Comparison of ENCODE assay signal across 20 mouse cellular contexts in genomic region chr7:81834847-81835246, GRCm38 (mm10). TPM values are rescaled to one million over a fixed set of nuclear protein-coding genes. Genes with fewer than 3 reads are reported as not detected.
DNase-seq lines count a peak whose midpoint lies in the region; ATAC-seq and TF ChIP-seq lines count a peak whose summit lies in the region.
"Had no signal": no experiment of that assay in that cellular context is flagged by ENCODE, and none has a peak within 500 bp of the region (broad histone marks: within the 10 kb centered on the region; RNA-seq: fewer than 3 reads in every experiment).

No protein-coding gene starts in this region.

- no peak overlapping the region for H3K27ac ChIP-seq in layer of hippocampus, adult 2 months
- H3K27ac ChIP-seq in CH12.LX (ENCODE audit: insufficient read depth, low read depth) = no peak overlapping the region
- H3K27ac ChIP-seq in hindbrain, postnatal 0 days = no peak overlapping the region
- H3K27ac ChIP-seq: liver, embryonic 15.5 days had no signal

- peak; percentile 49 for TF ChIP-seq CTCF in layer of hippocampus, adult 2 months (conservative IDR thresholded peaks at IDR 0.05)
- peak in 1 of 2 experiments; percentile 42; a peak in 2 of 4 replicates for TF ChIP-seq CTCF in CH12.LX (conservative IDR thresholded peaks at IDR 0.05 in 1 of 2, IDR thresholded peaks at IDR 0.05 in 1 of 2; ENCODE audit: low read depth in 2 of 2, low read length in 2 of 2)
- TF ChIP-seq CTCF in hindbrain, postnatal 0 days (IDR thresholded peaks at IDR 0.05; ENCODE audit: low read depth) = no peak

- no peaks in the 10 kb centered on the region for H3K27me3 ChIP-seq in CH12.LX (replicated peaks)
- H3K27me3 ChIP-seq in hindbrain, postnatal 0 days (ENCODE audit: insufficient read depth, low read length) = no peaks in the 10 kb centered on the region
- H3K27me3 ChIP-seq: liver, embryonic 15.5 days had no signal

- H3K9ac ChIP-seq in CH12.LX (ENCODE audit: insufficient read depth, low read depth) = no peak overlapping the region
- no peak overlapping the region for H3K9ac ChIP-seq in hindbrain, postnatal 0 days (replicated peaks; ENCODE audit: low read length)
- H3K9ac ChIP-seq: liver, embryonic 15.5 days had no signal

- H3K36me3 ChIP-seq in CH12.LX (replicated peaks in 1 of 2; ENCODE audit: control insufficient read depth in 1 of 2, insufficient read depth in 1 of 2, low read length in 1 of 2) = no peaks in the 10 kb centered on the region
- no peaks in the 10 kb centered on the region for H3K36me3 ChIP-seq in hindbrain, postnatal 0 days (ENCODE audit: insufficient read depth, low read length)
- H3K36me3 ChIP-seq: G1E; liver, embryonic 15.5 days had no signal

- no peak for DNase-seq in layer of hippocampus, adult 2 months (ENCODE audit: low spot score in 2 of 2)
- no peak for DNase-seq in layer of hippocampus, adult 8-10 months (ENCODE audit: low spot score in 2 of 2)
- no peak for DNase-seq in CH12.LX (ENCODE audit: extremely low read depth)
- peak; percentile 25 for DNase-seq in ZHBTc4 (ENCODE audit: low read depth, low spot score)
- peak; percentile 48 for DNase-seq in thymus, postnatal 0 days (ENCODE audit: low spot score)
- DNase-seq in spleen, postnatal 36 days (ENCODE audit: low spot score in 2 of 2) = no peak
- no peak for DNase-seq in hindbrain, postnatal 0 days (ENCODE audit: low spot score)
- DNase-seq: cerebellum, adult 18-20 months; gastrocnemius, postnatal 25 days; kidney, postnatal 25 days; right cerebral cortex, adult 18-20 months; spleen, adult 18-20 months had no signal

- peaks cover 3% of the 10 kb centered on the region for H3K9me3 ChIP-seq in CH12.LX (replicated peaks; ENCODE audit: low read length)
- H3K9me3 ChIP-seq in hindbrain, postnatal 0 days (ENCODE audit: low read length) = no peaks in the 10 kb centered on the region
- H3K9me3 ChIP-seq: G1E; liver, embryonic 15.5 days had no signal

- no peaks in the 10 kb centered on the region for H3K79me2 ChIP-seq in CH12.LX (replicated peaks; ENCODE audit: control insufficient read depth, extremely low read depth, insufficient read depth, poor library complexity, severe bottlenecking)

- ATAC-seq in hindbrain, postnatal 0 days = no peak
- ATAC-seq: forebrain, embryonic 16.5 days had no signal

- TF ChIP-seq POLR2A in CH12.LX (IDR thresholded peaks at IDR 0.05; ENCODE audit: low read depth, low read length) = no peak

- H3K4me1 ChIP-seq in CH12.LX (ENCODE audit: control insufficient read depth in 1 of 2, insufficient read depth in 2 of 2) = peaks cover 1 to 2% of the 10 kb centered on the region in 2 experiments; a peak in 1 of 4 replicates
- H3K4me1 ChIP-seq in hindbrain, postnatal 0 days (ENCODE audit: insufficient read depth, low read length) = no peaks in the 10 kb centered on the region

- TF ChIP-seq EP300 in CH12.LX (IDR thresholded peaks at IDR 0.05; ENCODE audit: low read length) = no peak

- in situ Hi-C loops in CH12.LX (cut with MboI; ENCODE audit: low pct_ligation_motif_present, low pct_unique_long_range_greater_than_20kb, low sequenced_read_pairs) = no loop called here

- TF ChIP-seq RAD21 in CH12.LX (IDR thresholded peaks at IDR 0.05; ENCODE audit: low read depth, low read length) = no peak; the same call in 1 of the 2 replicates

- dilution Hi-C loops in CH12.LX (cut with MboI; ENCODE audit: extremely low pct_ligation_motif_present, extremely low pct_unique_long_range_greater_than_20kb, low sequenced_read_pairs) = no loop called here

- H3K4me3 ChIP-seq in layer of hippocampus, adult 2 months = no peak overlapping the region
- H3K4me3 ChIP-seq in CH12.LX (replicated peaks in 1 of 3; ENCODE audit: low read depth in 2 of 3, low read length in 2 of 3, poor library complexity in 1 of 3) = no peak overlapping the region
- no peak overlapping the region for H3K4me3 ChIP-seq in hindbrain, postnatal 0 days (ENCODE audit: low read length)
- H3K4me3 ChIP-seq: liver, embryonic 15.5 days had no signal

- H3K4me2 ChIP-seq in CH12.LX (ENCODE audit: insufficient read depth, low read depth, poor library complexity, severe bottlenecking) = no peak overlapping the region
- no peak overlapping the region for H3K4me2 ChIP-seq in hindbrain, postnatal 0 days (ENCODE audit: low read depth, low read length)
- H3K4me2 ChIP-seq: liver, embryonic 15.5 days had no signal

TF ChIP-seq in CH12.LX, 34 proteins besides CTCF, POLR2A, EP300 and RAD21:
- TF ChIP-seq SMC3 (IDR thresholded peaks at IDR 0.05; ENCODE audit: low read depth, low read length) = 0 out of 2 replicates have a peak, but pooled peaks have one; percentile 3
- no peak for TF ChIP-seq NELFE (IDR thresholded peaks at IDR 0.05; ENCODE audit: low read depth, low read length)
TF ChIP-seq in CH12.LX: peak in this region for 1.

RNA-seq across cellular contexts. Expression of gene Btbd1, which starts 5.6 kb away (rescaled TPM):
- total RNA-seq in layer of hippocampus, adult 2 months (2021) = 100 to 1,000 TPM in 1 of 2 experiments, 10 to 100 TPM in 1; 97.5 to 104 TPM
- 100 to 1,000 TPM in 3 of 4 experiments, 10 to 100 TPM in 1; 97.8 to 114 (median 106) TPM for total RNA-seq in layer of hippocampus, adult 8-10 months (2022)
- total RNA-seq in CH12.LX (2012; rRNA removed) (45.8 and 48.0 TPM in 2 replicates), CH12.LX (2014; rRNA removed) (67.1 and 79.3 TPM in 2 replicates)
- 88.8 and 101 TPM in 2 replicates for polyA plus RNA-seq in CH12.LX (2012; ENCODE audit: insufficient read length, low read depth)
- polyA plus RNA-seq in thymus, postnatal 0 days (2015; fragmentation: Nextera tagmentation; extraction: Ambion mirVana) = 71.8 and 75.0 TPM in 2 replicates
- 93.0 and 100 TPM in 2 replicates for total RNA-seq in hindbrain, postnatal 0 days (2014; rRNA removed)
- 86.3 and 86.8 TPM in 2 replicates for polyA plus RNA-seq in hindbrain, postnatal 0 days (2015; fragmentation: Nextera tagmentation; extraction: Ambion mirVana)

RNA-seq across cellular contexts. Expression of gene Gm10160, which starts 20.7 kb away (rescaled TPM):
- total RNA-seq in layer of hippocampus, adult 2 months (2021) = not detected
- not detected for total RNA-seq in layer of hippocampus, adult 8-10 months (2022)
- total RNA-seq in CH12.LX (2012; rRNA removed) (not detected in 2 replicates), CH12.LX (2014; rRNA removed) (not detected in 2 replicates)
- not detected in 2 replicates for polyA plus RNA-seq in CH12.LX (2012; ENCODE audit: insufficient read length, low read depth)
- polyA plus RNA-seq in thymus, postnatal 0 days (2015; fragmentation: Nextera tagmentation; extraction: Ambion mirVana) = not detected in 2 replicates
- not detected in 2 replicates for total RNA-seq in hindbrain, postnatal 0 days (2014; rRNA removed)
- polyA plus RNA-seq in hindbrain, postnatal 0 days (2015; fragmentation: Nextera tagmentation; extraction: Ambion mirVana) = not detected in 2 replicates
- total RNA-seq: G1E; gastrocnemius, postnatal 25 days; megakaryocyte, adult 5-6 weeks had no signal
- polyA plus RNA-seq: brain, embryonic 14.5 days; forebrain, embryonic 16.5 days; G1E; heart, embryonic 16.5 days; limb, embryonic 11.5 days; liver, embryonic 15.5 days; neural tube, embryonic 14.5 days had no signal

RNA-seq across cellular contexts. Expression of gene Tm6sf1, which starts 24.0 kb away (rescaled TPM):
- 10 to 100 TPM; 13.8 to 17.9 TPM for total RNA-seq in layer of hippocampus, adult 2 months (2021)
- total RNA-seq in layer of hippocampus, adult 8-10 months (2022) = 10 to 100 TPM; 16.0 to 21.7 (median 16.8) TPM
- total RNA-seq in CH12.LX (2012; rRNA removed) (0.59 and 0.93 TPM in 2 replicates), CH12.LX (2014; rRNA removed) (0.28 and 0.54 TPM in 2 replicates)
- 0.57 and 0.68 TPM in 2 replicates for polyA plus RNA-seq in CH12.LX (2012; ENCODE audit: insufficient read length, low read depth)
- polyA plus RNA-seq in thymus, postnatal 0 days (2015; fragmentation: Nextera tagmentation; extraction: Ambion mirVana) = 85.4 and 88.0 TPM in 2 replicates
- 17.3 and 25.7 TPM in 2 replicates for total RNA-seq in hindbrain, postnatal 0 days (2014; rRNA removed)
- 12.4 and 12.7 TPM in 2 replicates for polyA plus RNA-seq in hindbrain, postnatal 0 days (2015; fragmentation: Nextera tagmentation; extraction: Ambion mirVana)
- polyA plus RNA-seq: G1E had no signal

RNA-seq across cellular contexts. Expression of gene 3110040N11Rik, which starts 45.6 kb away (rescaled TPM):
- total RNA-seq in layer of hippocampus, adult 2 months (2021) = 10 to 100 TPM; 28.7 to 30.0 TPM
- 10 to 100 TPM; 20.8 to 27.8 (median 25.9) TPM for total RNA-seq in layer of hippocampus, adult 8-10 months (2022)
- total RNA-seq in CH12.LX (2012; rRNA removed) = 52.5 and 53.2 TPM in 2 replicates
- 73.7 and 91.7 TPM in 2 replicates for total RNA-seq in CH12.LX (2014; rRNA removed)
- polyA plus RNA-seq in CH12.LX (2012; ENCODE audit: insufficient read length, low read depth) = 58.6 and 70.4 TPM in 2 replicates
- polyA plus RNA-seq in thymus, postnatal 0 days (2015; fragmentation: Nextera tagmentation; extraction: Ambion mirVana) = 61.1 and 65.7 TPM in 2 replicates
- total RNA-seq in hindbrain, postnatal 0 days (2014; rRNA removed) = 26.2 and 41.8 TPM in 2 replicates
- 43.4 and 48.9 TPM in 2 replicates for polyA plus RNA-seq in hindbrain, postnatal 0 days (2015; fragmentation: Nextera tagmentation; extraction: Ambion mirVana)

Comparison
In these comparisons a context has a peak if more than half of its experiments do, and no peak if none do; other contexts are left out.
1. DNase-seq: peak in ZHBTc4 (single experiment) and thymus, postnatal 0 days (single experiment); none in layer of hippocampus, adult 2 months (0 of 2), layer of hippocampus, adult 8-10 months (0 of 2), CH12.LX (single experiment), spleen, postnatal 36 days (0 of 2) and hindbrain, postnatal 0 days (single experiment).